Mouse (Mus musculus) gastrocnemius, postnatal 14 days (tissue): ENCODE data around the gene Lrif1. TPM values are rescaled to one million over a fixed set of nuclear protein-coding genes. Genes with fewer than 3 reads are reported as not detected.
"Not testable (repeated sequence)": the region's sequence is repeated elsewhere in the genome, so short reads cannot be mapped to it uniquely, and the experiment has no call there.

Source experiments
- DNase-seq: peaks from one replicate; pipeline ENCODE4 v3.0.0; 2021; ENCODE audit warnings: mixed read lengths
- intact Hi-C: fragments of 180-260 bp; cut with DNase I; formaldehyde crosslinking; loops from one replicate; pipeline ENCODE4 v1.15.1; 2025; ENCODE audit warnings: low total_unique reads
- long read RNA-seq, 2 experiments: library from polyadenylated mRNA; stranded (forward); transcript quantifications; one replicate each; pipeline ENCODE4 v2.0.0; 2021
- total RNA-seq, 2 experiments: library from RNA; stranded (reverse); gene quantifications; 2 replicates each; pipeline ENCODE4 v1.2.3; 2021

Gene Lrif1
- total RNA-seq: 1 to 10 TPM; 6.5 to 7.4 TPM
- long read RNA-seq, experiment 1, partial matches to known transcripts: 0 of 1 reads
- long read RNA-seq, experiment 1, other reads (novel, unspliced or antisense): 0 of 1 reads
- long read RNA-seq, experiment 2, partial matches to known transcripts: 0 of 5 reads
- long read RNA-seq, experiment 2, other reads (novel, unspliced or antisense): 2 of 5 reads

DNA sequence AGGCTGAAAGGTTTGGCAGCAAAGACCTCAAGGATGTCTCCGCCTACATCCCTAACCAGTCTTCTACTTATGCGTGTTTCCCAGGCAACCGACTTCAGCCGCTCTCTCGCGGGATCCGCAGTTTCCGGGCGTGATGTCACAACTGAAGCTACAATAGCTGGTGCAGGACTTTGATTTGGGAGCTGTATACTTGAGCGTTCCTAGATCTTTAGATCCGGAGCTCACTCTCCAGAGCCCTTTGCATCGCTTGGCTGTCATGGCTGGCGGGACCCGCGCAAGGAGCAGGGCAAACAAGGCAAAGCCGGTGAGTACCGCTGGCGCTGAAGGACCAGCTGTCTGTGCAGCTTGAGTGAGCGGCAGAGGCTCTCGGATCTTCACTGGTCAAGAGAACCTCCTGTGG lies at the start of gene Lrif1:
TSS of gene Lrif1 (plus strand) at position 158 of the 400 bp plus-strand sequence.
- intact Hi-C loops: no loop called here
- DNase-seq: peak; percentile 10

DNA sequence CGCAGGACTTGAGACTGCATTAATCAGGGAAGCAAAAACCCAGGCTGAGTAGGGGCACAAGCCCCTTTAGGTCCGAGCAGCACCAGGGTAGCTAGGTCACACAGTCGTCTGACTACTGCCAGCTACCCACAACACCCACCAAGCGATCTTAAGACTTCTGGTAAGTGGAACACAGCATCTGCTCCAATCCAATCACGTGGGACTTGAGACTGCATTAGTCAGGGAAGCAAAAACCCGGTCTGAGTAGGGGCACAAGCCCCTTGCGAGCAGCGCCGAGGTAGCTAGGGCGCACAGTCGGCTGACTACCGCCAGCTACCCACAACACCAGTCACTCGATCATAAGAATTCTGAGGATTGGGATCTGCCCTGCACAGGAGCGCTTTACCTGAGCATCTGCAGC lies 12.0 kb upstream of the Lrif1 start:
- intact Hi-C loops, DNase-seq: not testable (repeated sequence)

DNA sequence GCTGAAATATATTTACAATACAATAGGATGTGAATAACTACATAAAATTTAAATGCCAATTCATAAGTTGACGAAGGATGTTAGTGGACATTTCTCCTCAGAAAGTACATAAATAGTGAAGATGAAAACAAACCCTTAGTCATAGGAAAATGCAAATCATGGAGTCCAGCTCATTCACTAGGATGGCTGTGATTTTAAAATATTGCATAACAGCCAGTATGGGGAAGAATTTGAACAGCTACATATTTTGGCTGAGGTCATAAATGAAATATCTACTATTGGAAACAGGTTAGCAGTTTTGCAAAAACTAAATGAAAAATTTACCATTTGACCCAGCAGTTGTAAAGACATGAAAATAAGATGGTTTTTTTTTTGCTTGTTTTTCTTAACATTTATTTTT lies 594 bp downstream of the Lrif1 start:
- no peak for DNase-seq
- intact Hi-C loops: no loop called here

DNA sequence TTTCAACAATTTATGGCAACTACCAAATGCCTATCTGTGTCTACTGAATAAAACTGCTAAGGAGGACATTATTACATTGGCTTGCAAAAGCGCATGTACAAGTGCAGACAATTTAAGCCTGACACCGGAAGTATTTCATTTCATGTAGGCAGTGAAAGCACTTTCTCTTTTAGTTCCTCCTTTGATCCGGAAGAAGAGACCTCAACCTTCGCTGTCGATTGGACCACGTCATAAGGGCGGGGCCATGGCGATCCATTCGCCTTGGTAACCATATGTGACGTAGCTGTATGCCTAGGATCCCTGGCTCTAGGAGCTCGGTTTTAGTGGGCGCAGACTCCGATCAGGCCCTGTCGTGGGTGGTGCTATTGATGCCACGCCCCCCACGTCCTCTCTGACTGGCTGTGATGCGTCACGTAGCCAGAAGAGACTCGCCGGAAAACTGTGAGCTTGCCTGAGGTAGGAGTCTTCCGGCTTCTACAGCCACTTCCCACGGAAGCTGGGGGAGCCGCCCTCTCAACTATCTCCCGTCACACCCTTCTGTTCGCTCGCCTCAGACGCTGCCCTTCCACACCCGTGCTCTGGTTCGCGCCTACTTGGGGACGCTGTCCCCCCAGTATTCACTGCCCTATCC lies 36.7 kb downstream of the Lrif1 start:
- intact Hi-C loops: no loop called here
- DNase-seq: peak; percentile 95

DNA sequence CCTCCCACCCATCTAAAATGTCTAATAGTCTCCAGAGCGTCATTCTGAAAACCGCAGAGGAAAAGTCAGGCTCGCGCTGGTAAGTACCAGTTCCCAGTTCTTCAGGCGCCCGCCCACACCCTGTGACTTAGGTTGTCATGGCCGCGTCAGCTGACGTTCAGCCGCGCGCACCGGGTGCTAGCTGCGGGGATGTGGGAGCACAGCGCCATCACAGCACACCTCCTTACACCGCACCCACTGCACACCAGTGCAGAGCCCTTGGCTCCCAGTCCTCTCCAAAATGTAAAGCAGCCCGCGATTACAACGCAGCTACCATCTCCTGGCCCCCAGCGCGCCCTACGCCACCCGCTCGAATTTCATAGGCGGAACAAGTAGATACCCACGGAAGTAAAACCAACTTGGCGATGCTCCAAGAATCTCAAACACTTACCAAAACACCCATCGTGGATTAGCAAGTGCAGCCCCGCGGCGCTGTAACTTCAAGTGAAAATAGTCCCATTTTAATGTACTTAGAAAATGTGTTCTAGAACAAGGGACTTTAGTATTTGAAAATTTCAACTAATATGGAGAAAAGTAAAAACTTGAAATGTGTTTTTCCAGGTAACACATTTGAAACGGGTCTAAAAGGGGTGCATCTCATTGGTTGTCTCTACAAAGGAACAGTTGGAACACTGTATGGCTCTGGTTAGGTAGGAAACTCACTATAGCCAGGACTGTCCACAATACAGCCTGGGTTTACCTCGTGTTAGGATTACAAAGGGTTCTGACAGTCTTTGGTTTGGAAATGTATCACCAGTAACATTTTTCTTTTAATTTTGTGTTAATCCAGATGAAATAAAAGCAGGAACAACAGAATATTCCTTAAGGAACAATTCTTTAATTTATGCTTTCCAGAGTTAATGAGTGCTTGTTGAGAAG lies 37.5 kb downstream of the Lrif1 start:
- DNase-seq: peak; percentile 79
- intact Hi-C loops: no loop called here

DNA sequence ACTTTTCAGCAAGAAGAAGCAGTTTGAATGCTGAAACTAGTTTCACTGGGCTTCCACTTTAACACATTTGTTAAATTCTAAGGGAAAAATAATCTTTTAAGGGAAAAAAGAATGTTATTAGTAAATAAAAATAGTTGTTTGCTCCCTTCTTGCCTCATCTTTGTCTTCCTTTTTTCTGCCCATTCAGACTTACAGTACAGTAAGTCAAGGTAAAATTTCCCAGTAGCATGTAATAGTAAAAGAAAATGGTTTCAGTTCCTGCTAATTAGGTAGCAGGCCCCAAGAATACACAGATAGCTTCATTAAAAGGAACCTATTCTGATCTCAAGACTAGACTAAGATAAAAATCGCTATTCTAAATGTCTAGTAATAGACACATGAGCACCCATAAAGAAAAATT lies 71.1 kb downstream of the Lrif1 start:
- intact Hi-C loops: no loop called here
- no peak for DNase-seq

DNA sequence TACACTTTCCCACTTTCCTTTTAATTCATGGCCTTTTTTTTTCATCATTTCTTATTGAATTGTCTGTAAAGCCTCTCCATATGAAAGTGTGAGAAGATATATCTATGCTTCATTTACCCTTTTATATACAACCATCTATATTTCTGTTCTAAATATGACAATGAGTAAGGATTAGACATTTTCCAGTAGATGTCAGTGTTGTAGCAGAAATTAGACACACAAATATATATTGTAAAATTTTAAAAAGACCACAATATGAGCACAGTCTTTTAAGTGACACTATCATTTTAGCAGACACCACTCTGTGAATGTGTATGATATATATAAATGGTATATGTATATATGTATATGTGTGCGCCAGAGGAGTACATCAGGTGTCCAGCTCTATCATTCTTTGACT lies 87.0 kb downstream of the Lrif1 start:
- no peak for DNase-seq
- intact Hi-C loops: no loop called here

DNA sequence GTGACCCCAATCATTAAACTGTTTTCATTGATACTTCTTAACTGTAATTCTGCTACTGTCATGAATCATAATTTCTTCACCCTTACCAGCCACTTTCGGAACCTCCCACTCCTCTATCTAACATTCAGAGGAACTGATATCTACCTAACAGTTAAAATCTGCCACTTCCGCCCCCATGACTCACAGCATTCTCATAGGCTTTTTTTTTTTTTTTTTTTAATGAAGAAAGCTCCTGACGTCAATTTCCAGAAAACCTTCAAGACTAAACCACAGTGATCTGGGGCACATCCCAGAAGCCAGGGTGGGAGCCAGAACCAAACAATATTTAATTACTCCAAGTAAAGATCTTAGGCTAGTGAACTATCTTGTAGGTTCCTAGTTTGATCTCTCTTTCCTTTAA lies 100.3 kb downstream of the Lrif1 start:
- intact Hi-C loops: no loop called here
- no peak for DNase-seq

Other genes starting within 250 kb of the Lrif1 start
- under 1 TPM; 0.09 to 0.10 TPM for gene Dennd2d, start 202.6 kb upstream of the Lrif1 start, total RNA-seq
- 10 to 100 TPM; 60.9 to 69.0 TPM for gene Dram2, start 137.2 kb upstream of the Lrif1 start, total RNA-seq
- 10 to 100 TPM; 14.7 to 16.1 TPM for gene Cept1, start 137.2 kb upstream of the Lrif1 start, total RNA-seq
- gene Cd53, start 105.2 kb downstream of the Lrif1 start, total RNA-seq: 1 to 10 TPM; 2.1 to 2.2 TPM
- gene Olfr266, start 141.3 kb downstream of the Lrif1 start, total RNA-seq: not detected